Mouse (Mus musculus) lung, embryonic 16.5 days (tissue): ENCODE results near the gene Gpr179. TPM values are rescaled to one million over a fixed set of nuclear protein-coding genes. Genes with fewer than 3 reads are reported as not detected.

ENCODE experiments used
- ATAC-seq: fragments of 200-750 bp; cut with Nextera tagmentation; 2 replicates; pipeline ENCODE4 v1.8.0; 2017; ENCODE audit warnings: low read depth, mild to moderate bottlenecking, moderate library complexity
- H3K27ac ChIP-seq: fragments of 300-500 bp; sonication (generic); 2 replicates; pipeline ENCODE4 v1.5.1; 2014; ENCODE audit warnings: mild to moderate bottlenecking, control low read depth, low read length
- H3K27me3 ChIP-seq: fragments of 300-500 bp; sonication (generic); 2 replicates; pipeline ENCODE4 v1.6.1; 2014; ENCODE audit warnings: low read depth, low read length, mixed read lengths; ENCODE audit not compliant: control insufficient read depth, insufficient read depth
- H3K36me3 ChIP-seq: fragments of 300-500 bp; sonication (generic); 2 replicates; pipeline ENCODE4 v1.6.1; 2014; ENCODE audit warnings: low read length; ENCODE audit not compliant: control insufficient read depth, insufficient read depth
- H3K4me1 ChIP-seq: fragments of 300-500 bp; sonication (generic); replicated peaks from 2 replicates; pipeline ENCODE4 v1.6.1; 2014; ENCODE audit warnings: low read length, mixed read lengths; ENCODE audit not compliant: control insufficient read depth, insufficient read depth
- H3K4me2 ChIP-seq: fragments of 300-500 bp; sonication (generic); 2 replicates; pipeline ENCODE4 v1.6.1; 2014; ENCODE audit warnings: low read depth, low read length, control low read depth
- H3K4me3 ChIP-seq: fragments of 300-500 bp; sonication (generic); 2 replicates; pipeline ENCODE4 v1.5.1; 2014; ENCODE audit warnings: mild to moderate bottlenecking, low read length, control low read depth
- H3K9ac ChIP-seq: fragments of 300-500 bp; sonication (generic); 2 replicates; pipeline ENCODE4 v1.6.1; 2014; ENCODE audit warnings: low read length, control low read depth
- H3K9me3 ChIP-seq: fragments of 300-500 bp; sonication (generic); 2 replicates; pipeline ENCODE4 v1.6.1; 2016; ENCODE audit warnings: low read length; ENCODE audit not compliant: control insufficient read depth
- whole genome bisulfite sequencing: fragments of 180-500 bp; shearing (Covaris S2); extraction: QIAGEN DNeasy Blood & Tissue Kit; methylation state at CpG from one replicate; pipeline ENCODE4 v1.1.7; 2014; 5-methylcytosine and 5-hydroxymethylcytosine counted together
- polyA plus RNA-seq: library from polyadenylated mRNA; unstranded; fragments of >200 nt; fragmentation: Nextera tagmentation; extraction: Ambion mirVana; gene quantifications from 2 replicates; pipeline ENCODE4 v1.2.1, GENCODE M21; 2015

The Gpr179 gene
- polyA plus RNA-seq = 0.11 and 0.14 TPM in 2 replicates

DNA sequence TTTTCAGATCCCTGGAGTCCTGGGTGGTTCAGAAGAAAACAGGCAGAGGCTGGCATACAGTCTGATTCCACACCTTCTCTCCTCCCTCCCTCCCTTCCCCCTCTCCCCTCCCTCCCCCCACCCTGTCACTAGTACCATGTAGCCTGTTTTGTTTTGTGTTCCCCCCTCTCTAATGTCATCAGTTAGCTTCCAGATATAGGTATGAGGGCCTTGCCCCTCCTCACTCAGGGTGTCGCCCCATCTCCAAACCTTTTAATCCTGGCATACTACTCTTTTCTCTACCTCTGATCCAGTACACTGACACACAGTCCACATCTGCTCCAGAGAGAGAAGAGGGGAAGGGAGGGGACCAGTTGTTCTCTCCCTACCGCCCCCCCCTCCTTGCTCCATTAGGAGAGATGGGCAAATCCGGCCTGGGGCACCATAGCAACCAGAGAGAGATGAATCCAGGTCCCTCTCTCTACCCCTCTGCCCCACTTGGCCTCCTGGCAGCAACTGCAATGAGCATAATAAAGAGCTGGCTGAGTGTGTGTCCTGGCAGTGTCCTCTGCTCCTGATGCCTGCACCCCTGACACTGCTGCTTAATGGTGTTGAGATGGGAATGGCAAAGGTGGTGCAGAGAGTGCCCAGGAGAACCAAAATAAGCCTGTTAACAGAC, at the start of gene Gpr179:
Gene Gpr179 (minus strand): TSS at position 51 of the 658 bp plus-strand sequence.
- peaks cover 11% of the 10 kb centered on the region for H3K4me1 ChIP-seq
- no peak for ATAC-seq
- H3K36me3 ChIP-seq = no peaks in the 10 kb centered on the region
- no peak within 1 kb of the TSS for H3K27ac ChIP-seq
- H3K4me3 ChIP-seq = no peak within 1 kb of the TSS
- no peak within 1 kb of the TSS for H3K4me2 ChIP-seq
- no peaks in the 10 kb centered on the region for H3K27me3 ChIP-seq
- no peaks in the 10 kb centered on the region for H3K9me3 ChIP-seq
- H3K9ac ChIP-seq = no peak within 1 kb of the TSS
- 71% methylated on average over 3 of the region's 3 CpGs for WGBS

DNA sequence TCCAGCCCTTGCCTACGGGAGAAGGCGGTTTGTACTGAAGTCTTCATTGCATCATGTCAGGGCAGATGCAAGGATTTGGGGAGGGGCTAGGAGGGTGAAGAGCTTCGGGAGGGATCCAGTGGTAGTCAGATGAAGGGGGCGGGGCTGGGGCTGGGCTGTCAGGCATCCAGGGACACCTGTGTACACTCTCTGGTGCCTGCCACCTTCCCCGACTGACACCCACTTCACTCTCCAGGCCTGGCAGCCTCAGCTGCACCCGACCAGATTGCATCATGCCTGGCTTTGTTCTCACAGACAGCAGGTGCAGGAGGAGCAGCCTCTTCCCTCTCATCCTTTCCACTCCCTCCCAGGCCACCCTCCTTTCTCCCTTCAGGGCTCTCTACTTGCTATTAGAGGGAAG, 49.2 kb upstream of the Gpr179 start:
- Histone ChIP-seq H3K9me3 (no peaks in the 10 kb centered on the region), H3K36me3 (no peaks in the 10 kb centered on the region), H3K9ac (no peak overlapping the region), H3K4me3 (no peak overlapping the region), H3K4me1 (peaks cover 24% of the 10 kb centered on the region), H3K4me2 (no peak overlapping the region), H3K27ac (no peak overlapping the region), H3K27me3 (peaks cover 3% of the 10 kb centered on the region; the same call in 1 of the 2 replicates)
- 9% methylated on average over 6 of the region's 6 CpGs for WGBS
- ATAC-seq = no peak

DNA sequence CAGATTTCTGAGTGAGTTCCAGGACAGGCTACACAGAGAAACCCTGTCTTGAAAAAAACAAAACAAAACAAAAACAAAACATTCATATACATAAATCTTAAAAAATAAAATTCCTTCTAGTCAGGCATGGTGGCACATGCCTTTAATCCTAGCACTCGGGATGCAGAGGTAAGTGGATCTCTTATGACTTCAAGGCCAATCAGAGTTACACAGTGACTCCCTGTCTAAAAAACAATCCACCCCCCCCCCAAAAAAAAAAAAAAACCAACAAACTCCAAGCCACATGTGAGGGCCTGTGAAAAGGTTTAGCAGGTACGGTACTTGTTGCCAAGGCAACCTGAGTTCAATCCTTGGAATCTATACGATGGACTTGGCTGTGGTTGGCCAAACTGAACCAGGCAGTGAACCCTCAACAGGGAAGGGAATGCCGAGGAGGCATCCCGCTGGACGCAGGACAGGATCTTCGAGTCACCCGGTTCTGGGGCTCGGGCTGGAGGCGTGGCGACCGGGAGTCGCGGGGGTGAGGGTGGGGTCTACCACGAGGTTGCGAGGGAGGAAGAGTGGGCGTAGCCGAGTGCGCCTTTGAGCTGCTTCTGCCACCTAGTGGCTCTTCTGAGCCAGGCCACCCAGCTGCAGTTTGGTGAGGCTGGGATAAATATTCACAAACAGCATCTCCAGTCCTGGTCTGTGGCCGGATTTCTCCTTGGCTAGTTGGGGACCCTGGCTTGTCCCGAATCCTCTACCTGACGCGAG, 48.3 kb upstream of the Gpr179 start:
- 3% methylated on average over 23 of the region's 23 CpGs for WGBS
- H3K27me3 ChIP-seq = no peaks in the 10 kb centered on the region; the same call in 1 of the 2 replicates
- peak; percentile 73 for ATAC-seq
- no peaks in the 10 kb centered on the region for H3K9me3 ChIP-seq
- peak overlapping the region; percentile 46 for H3K4me3 ChIP-seq
- H3K4me2 ChIP-seq = peak overlapping the region; percentile 77
- H3K9ac ChIP-seq = 0 out of 2 replicates have a peak overlapping the region, but pooled peaks have one; percentile 39
- H3K27ac ChIP-seq = no peak overlapping the region
- H3K36me3 ChIP-seq = no peaks in the 10 kb centered on the region
- peaks cover 14% of the 10 kb centered on the region for H3K4me1 ChIP-seq

DNA sequence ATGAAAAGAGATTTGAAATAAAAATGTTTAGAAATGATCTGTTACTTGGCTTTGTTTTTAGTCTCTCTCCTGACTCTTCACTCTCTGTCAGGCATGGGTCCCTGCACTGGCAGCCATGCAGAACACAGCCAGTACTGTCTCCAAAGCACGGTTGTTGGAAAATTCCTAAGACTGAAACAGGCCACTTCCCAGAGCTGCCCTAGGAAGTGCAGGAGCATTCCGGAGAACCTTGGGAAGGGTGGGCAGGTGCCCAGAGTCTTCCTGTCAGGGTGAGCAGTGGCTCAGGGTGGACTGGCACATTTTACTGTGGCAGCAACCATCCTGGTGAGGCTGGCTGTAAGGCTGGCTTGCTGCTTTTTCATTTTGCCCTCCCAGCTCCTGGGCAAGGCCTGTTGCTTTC, 46.6 kb upstream of the Gpr179 start:
- Histone ChIP-seq H3K4me1 (peaks cover 8% of the 10 kb centered on the region), H3K9ac (no peak overlapping the region), H3K36me3 (no peaks in the 10 kb centered on the region), H3K4me3 (no peak overlapping the region), H3K27ac (no peak overlapping the region), H3K4me2 (no peak overlapping the region), H3K27me3 (no peaks in the 10 kb centered on the region; the same call in 1 of the 2 replicates), H3K9me3 (no peaks in the 10 kb centered on the region)
- ATAC-seq = no peak
- 64% methylated on average over 2 of the region's 2 CpGs for WGBS

DNA sequence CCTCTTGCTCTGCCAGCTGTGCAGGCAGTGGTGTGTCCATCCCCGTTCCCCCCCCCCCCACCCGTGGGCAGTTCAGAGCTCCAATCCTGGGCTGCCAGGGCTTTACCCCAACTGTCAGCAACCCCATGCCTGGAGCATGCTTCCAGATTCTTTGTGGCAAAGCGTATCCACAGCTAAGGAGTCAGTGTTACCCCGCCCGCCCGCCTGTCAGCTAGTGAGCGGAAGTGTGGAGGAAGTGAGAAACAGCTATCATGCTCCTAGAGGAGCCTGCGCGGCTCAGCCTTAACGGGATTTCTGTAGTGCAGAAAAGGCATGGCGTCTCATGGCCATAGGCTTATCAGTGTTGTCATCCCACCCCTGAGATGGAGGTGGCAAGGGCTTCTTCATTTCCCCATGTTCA, 42.3 kb upstream of the Gpr179 start:
- H3K27ac ChIP-seq = no peak overlapping the region
- H3K4me3 ChIP-seq = no peak overlapping the region
- H3K4me1 ChIP-seq = peaks cover 11% of the 10 kb centered on the region
- no peak for ATAC-seq
- H3K9ac ChIP-seq = no peak overlapping the region
- 75% methylated on average over 11 of the region's 11 CpGs for WGBS
- no peak overlapping the region for H3K4me2 ChIP-seq
- H3K9me3 ChIP-seq = no peaks in the 10 kb centered on the region
- no peaks in the 10 kb centered on the region for H3K27me3 ChIP-seq
- peaks cover 17% of the 10 kb centered on the region for H3K36me3 ChIP-seq

DNA sequence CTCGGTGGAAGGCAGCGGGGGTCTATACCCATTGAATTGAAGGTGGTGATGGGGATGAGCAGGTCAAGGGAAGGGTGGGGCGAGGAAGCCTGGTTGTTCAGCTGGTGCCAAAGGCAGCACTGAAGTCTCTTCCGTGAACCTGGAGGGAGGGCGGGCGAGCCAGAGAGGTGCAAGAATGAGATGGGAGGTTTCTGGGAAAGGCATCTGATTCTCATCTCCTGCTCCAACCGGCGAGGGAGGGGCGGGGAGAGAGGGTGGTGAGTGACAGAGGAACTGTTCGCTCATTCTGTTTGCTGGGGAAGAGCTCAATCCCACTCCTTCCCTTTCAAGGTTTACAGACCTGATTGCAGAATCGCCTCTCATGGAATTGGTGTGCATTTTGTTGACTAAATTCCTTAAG, 41.8 kb upstream of the Gpr179 start:
- peaks cover 17% of the 10 kb centered on the region for H3K36me3 ChIP-seq
- H3K4me2 ChIP-seq = no peak overlapping the region
- WGBS = 61% methylated on average over 11 of the region's 11 CpGs
- H3K9me3 ChIP-seq = no peaks in the 10 kb centered on the region
- no peak for ATAC-seq
- no peak overlapping the region for H3K4me3 ChIP-seq
- H3K27ac ChIP-seq = no peak overlapping the region
- no peak overlapping the region for H3K9ac ChIP-seq
- no peaks in the 10 kb centered on the region for H3K27me3 ChIP-seq
- peaks cover 11% of the 10 kb centered on the region for H3K4me1 ChIP-seq

DNA sequence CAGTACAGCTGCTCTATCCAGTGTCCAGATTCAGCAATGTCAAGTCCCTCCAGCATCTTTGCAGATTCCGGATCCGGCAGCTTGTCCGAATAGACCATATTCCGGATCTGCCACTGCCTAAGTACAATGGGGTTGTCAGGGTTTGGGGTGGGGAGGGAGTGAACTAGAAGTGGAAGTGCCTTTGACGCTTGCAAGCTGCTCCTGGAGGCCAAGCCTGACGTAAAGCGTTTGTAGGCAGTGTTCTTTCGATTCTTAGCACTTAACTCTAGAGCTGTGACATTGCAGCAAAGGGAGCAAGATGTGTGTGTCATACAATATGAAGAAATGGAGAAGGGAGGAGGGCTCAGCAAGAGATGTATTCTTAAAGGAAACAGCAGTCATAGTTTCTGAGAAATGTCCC, 37.2 kb upstream of the Gpr179 start:
- Histone ChIP-seq H3K4me1 (peaks cover 11% of the 10 kb centered on the region), H3K4me2 (no peak overlapping the region), H3K27me3 (no peaks in the 10 kb centered on the region), H3K9me3 (no peaks in the 10 kb centered on the region), H3K9ac (no peak overlapping the region), H3K36me3 (peaks cover 19% of the 10 kb centered on the region), H3K27ac (no peak overlapping the region), H3K4me3 (no peak overlapping the region)
- peak; percentile 61; the same call in 1 of the 2 replicates for ATAC-seq
- 73% methylated on average over 8 of the region's 8 CpGs for WGBS

DNA sequence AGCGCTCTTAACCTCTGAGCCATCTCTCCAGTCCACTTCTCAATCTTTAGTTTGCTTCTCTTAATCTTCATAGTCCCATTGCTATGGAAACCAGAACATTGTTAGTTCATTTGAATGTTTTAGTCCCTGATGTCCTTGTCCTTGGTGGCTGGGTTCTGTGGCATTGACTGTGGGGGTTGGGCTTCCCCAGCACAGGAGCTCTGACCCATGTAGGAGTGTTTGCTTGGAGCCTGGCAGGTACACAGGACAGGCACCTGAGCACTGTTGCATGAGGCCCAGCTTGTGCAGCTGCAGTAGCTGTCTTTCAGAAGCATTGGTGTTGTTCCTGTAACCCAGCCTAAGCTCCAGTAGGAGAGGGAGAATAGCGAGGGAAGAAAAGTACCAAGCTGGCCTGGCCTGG, 35.9 kb upstream of the Gpr179 start:
- Histone ChIP-seq H3K9ac (no peak overlapping the region), H3K27me3 (no peaks in the 10 kb centered on the region), H3K27ac (no peak overlapping the region), H3K4me1 (peaks cover 11% of the 10 kb centered on the region), H3K36me3 (peaks cover 21% of the 10 kb centered on the region), H3K4me3 (no peak overlapping the region), H3K9me3 (no peaks in the 10 kb centered on the region), H3K4me2 (no peak overlapping the region)
- no peak for ATAC-seq
- WGBS = 98% methylated on average over 2 of the region's 2 CpGs

DNA sequence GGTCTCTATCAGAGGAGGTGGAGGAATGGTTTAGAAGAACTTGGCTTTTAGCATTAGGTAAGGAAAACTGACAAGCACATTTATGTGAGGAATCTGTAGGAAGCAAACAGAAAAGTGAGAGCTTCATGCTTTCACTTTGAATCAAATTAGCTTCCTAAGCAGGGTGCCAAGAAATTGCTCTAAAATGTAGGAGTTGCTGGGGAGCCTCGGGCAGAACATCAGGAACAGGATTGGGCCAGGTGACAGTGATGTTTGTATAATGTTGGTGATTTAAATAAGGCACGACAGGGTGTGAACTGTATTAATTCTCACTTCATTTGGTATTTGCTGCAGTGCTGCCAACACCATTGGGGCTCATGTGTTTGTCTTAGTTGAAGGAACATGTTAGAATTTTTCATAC, 31.9 kb upstream of the Gpr179 start:
- H3K4me3 ChIP-seq = no peak overlapping the region
- no peaks in the 10 kb centered on the region for H3K9me3 ChIP-seq
- H3K27ac ChIP-seq = no peak overlapping the region
- no peak overlapping the region for H3K4me2 ChIP-seq
- H3K36me3 ChIP-seq = peaks cover 12% of the 10 kb centered on the region
- ATAC-seq = no peak
- H3K4me1 ChIP-seq = no peaks in the 10 kb centered on the region
- no peak overlapping the region for H3K9ac ChIP-seq
- H3K27me3 ChIP-seq = no peaks in the 10 kb centered on the region
- 33% methylated on average over 2 of the region's 2 CpGs for WGBS
